Comparison of ENCODE assay signal across 10 mouse cellular contexts in genomic region chr16:95573163-95573562, GRCm38 (mm10). TPM values are rescaled to one million over a fixed set of nuclear protein-coding genes. Genes with fewer than 3 reads are reported as not detected.
DNase-seq lines count a peak whose midpoint lies in the region; ATAC-seq and TF ChIP-seq lines count a peak whose summit lies in the region.
"Had no signal": no experiment of that assay in that cellular context is flagged by ENCODE, and none has a peak within 500 bp of the region (broad histone marks: within the 10 kb centered on the region; RNA-seq: fewer than 3 reads in every experiment).

No protein-coding gene starts in this region.

- no peak for TF ChIP-seq EP300 in stomach, postnatal 0 days (optimal IDR thresholded peaks at IDR 0.05)

- H3K4me1 ChIP-seq in stomach, postnatal 0 days (replicated peaks; ENCODE audit: control insufficient read depth, insufficient read depth), result no peaks in the 10 kb centered on the region
- H3K4me1 ChIP-seq: liver, embryonic 13.5 days had no signal

- no peaks in the 10 kb centered on the region for H3K9me3 ChIP-seq in stomach, postnatal 0 days (ENCODE audit: control insufficient read depth, low read length)
- H3K9me3 ChIP-seq: forebrain, embryonic 10.5 days; liver, embryonic 13.5 days had no signal

- intact Hi-C loops in left cerebral cortex, postnatal 4 days (cut with DNase I), result no loop called here
- intact Hi-C loops in left cerebral cortex, postnatal 14 days (cut with DNase I), result loop anchor here (10.0 kb wide), 1 partner anchor 218 kb away; no protein-coding TSS in a partner anchor

- no peak for ATAC-seq in stomach, postnatal 0 days (ENCODE audit: low FRiP score, low TSS enrichment)

- DNase-seq in left cerebral cortex, adult 11 months (ENCODE audit: low spot score), result peak; percentile 48
- no peak for DNase-seq in left cerebral cortex, postnatal 4 days
- peak; percentile 67 to 68 for DNase-seq in frontal cortex, postnatal 36 days (ENCODE audit: low spot score in 2 of 2)
- peak; percentile 58 to 76 for DNase-seq in left cerebral cortex, postnatal 14 days (ENCODE audit: low spot score in 2 of 2)
- peak; percentile 16 for DNase-seq in stomach, postnatal 0 days (ENCODE audit: low spot score)
- no peak for DNase-seq in cerebellum, adult 18-20 months
- no peak for DNase-seq in cerebellum, postnatal 25 days
- DNase-seq: liver, embryonic 13.5 days had no signal

- H3K4me2 ChIP-seq in stomach, postnatal 0 days (replicated peaks; ENCODE audit: low read depth), result no peak overlapping the region
- H3K4me2 ChIP-seq: hindbrain, embryonic 14.5 days; liver, embryonic 13.5 days had no signal

- no peak for TF ChIP-seq CTCF in stomach, postnatal 0 days (IDR thresholded peaks at IDR 0.05; ENCODE audit: low read depth)

- H3K4me3 ChIP-seq in stomach, postnatal 0 days (ENCODE audit: low read depth, low read length), result no peak overlapping the region
- H3K4me3 ChIP-seq: forebrain, embryonic 10.5 days; liver, embryonic 13.5 days had no signal

- no peaks in the 10 kb centered on the region for H3K27me3 ChIP-seq in stomach, postnatal 0 days (ENCODE audit: control insufficient read depth, insufficient read depth, low read length)
- H3K27me3 ChIP-seq: liver, embryonic 13.5 days had no signal

- H3K27ac ChIP-seq in stomach, postnatal 0 days (replicated peaks), result no peak overlapping the region
- H3K27ac ChIP-seq: forebrain, embryonic 10.5 days; hindbrain, embryonic 14.5 days; liver, embryonic 13.5 days had no signal

- H3K36me3 ChIP-seq in stomach, postnatal 0 days (ENCODE audit: control insufficient read depth, insufficient read depth, low read length), result no peaks in the 10 kb centered on the region
- H3K36me3 ChIP-seq: forebrain, embryonic 10.5 days; liver, embryonic 13.5 days had no signal

- 65% methylated on average over 13 of the region's 13 CpGs for WGBS in stomach, postnatal 0 days

- H3K9ac ChIP-seq in stomach, postnatal 0 days (ENCODE audit: low read length), result no peak overlapping the region
- H3K9ac ChIP-seq: hindbrain, embryonic 14.5 days; liver, embryonic 13.5 days had no signal

RNA-seq across cellular contexts. Expression of gene Erg, which starts 13.2 kb away (rescaled TPM):
- total RNA-seq in left cerebral cortex, postnatal 4 days (2021), result 10 to 100 TPM in 1 of 2 experiments, 1 to 10 TPM in 1; 8.9 to 10.2 TPM
- 1 to 10 TPM; 8.4 to 8.8 TPM for total RNA-seq in left cerebral cortex, postnatal 14 days (2021)
- polyA plus RNA-seq in stomach, postnatal 0 days (2015; fragmentation: Nextera tagmentation; extraction: Ambion mirVana), result 1.3 and 2.1 TPM in 2 replicates

Comparison
In these comparisons a context has a peak if more than half of its experiments do, and no peak if none do; other contexts are left out.
1. DNase-seq: peak in left cerebral cortex, adult 11 months (single experiment), frontal cortex, postnatal 36 days (2 of 2), left cerebral cortex, postnatal 14 days (2 of 2) and stomach, postnatal 0 days (single experiment); none in left cerebral cortex, postnatal 4 days (single experiment), cerebellum, adult 18-20 months (0 of 2) and cerebellum, postnatal 25 days (0 of 2).